In the genomic region with DNA sequence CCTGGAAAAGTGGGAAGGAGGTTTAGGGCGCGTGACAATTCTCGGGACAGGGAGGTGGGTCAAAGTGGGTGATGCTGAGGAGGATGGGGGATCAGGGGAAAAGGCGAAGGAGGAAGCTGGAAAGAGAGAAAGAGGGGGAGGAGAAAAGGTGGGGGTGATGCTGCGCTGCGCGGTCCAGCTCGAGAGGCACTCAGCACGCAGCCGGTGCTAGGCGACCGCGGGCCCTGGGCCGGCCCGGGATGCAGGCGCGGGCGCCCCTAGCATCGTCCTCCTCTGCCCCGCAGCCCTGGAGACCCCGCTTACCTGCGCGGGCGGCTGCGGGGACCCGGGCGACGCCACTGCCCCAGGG, we compare ENCODE assay signal across 8 mouse cellular contexts. TPM values are rescaled to one million over a fixed set of nuclear protein-coding genes. Genes with fewer than 3 reads are reported as not detected.
A peak's percentile ranks its signal among the peaks of the same experiment; 100 is the strongest.
DNase-seq lines count a peak whose midpoint lies in the region; ATAC-seq lines count a peak whose summit lies in the region.

No protein-coding gene starts in this region.

- peak overlapping the region; percentile 92 for H3K4me2 ChIP-seq in lung, embryonic 15.5 days
- peak overlapping the region; percentile 78 for H3K4me2 ChIP-seq in intestine, embryonic 16.5 days (ENCODE audit: low read depth, low read length)
- peak overlapping the region; percentile 68 for H3K4me2 ChIP-seq in neural tube, embryonic 14.5 days (ENCODE audit: low read depth, low read length)

- ATAC-seq in lung, embryonic 15.5 days (ENCODE audit: borderline replicate concordance, extremely low read depth, low FRiP score, low TSS enrichment), result peak; percentile 37
- peak; percentile 73 for ATAC-seq in intestine, embryonic 16.5 days
- ATAC-seq in neural tube, embryonic 14.5 days (ENCODE audit: low read depth), result peak; percentile 81

- no peaks in the 10 kb centered on the region for H3K9me3 ChIP-seq in lung, embryonic 15.5 days
- H3K9me3 ChIP-seq in forebrain, embryonic 10.5 days, result no peaks in the 10 kb centered on the region
- no peaks in the 10 kb centered on the region for H3K9me3 ChIP-seq in intestine, embryonic 16.5 days (ENCODE audit: control insufficient read depth, low read length)
- H3K9me3 ChIP-seq in neural tube, embryonic 14.5 days (ENCODE audit: control insufficient read depth, low read length), result no peaks in the 10 kb centered on the region

- H3K27ac ChIP-seq in lung, embryonic 15.5 days, result no peak overlapping the region
- peak overlapping the region; percentile 94 for H3K27ac ChIP-seq in forebrain, embryonic 10.5 days
- H3K27ac ChIP-seq in intestine, embryonic 16.5 days (ENCODE audit: low read length), result no peak overlapping the region
- H3K27ac ChIP-seq in neural tube, embryonic 14.5 days (ENCODE audit: low read depth, low read length), result peak overlapping the region; percentile 71; the same call in 1 of the 2 replicates

- H3K9ac ChIP-seq in lung, embryonic 15.5 days, result no peak overlapping the region
- peak overlapping the region; percentile 72 for H3K9ac ChIP-seq in intestine, embryonic 16.5 days (ENCODE audit: low read depth, low read length)
- peak overlapping the region; percentile 83 for H3K9ac ChIP-seq in neural tube, embryonic 14.5 days (replicated peaks; ENCODE audit: low read depth, low read length)

- peak overlapping the region; percentile 52 for H3K4me3 ChIP-seq in lung, embryonic 15.5 days
- H3K4me3 ChIP-seq in forebrain, embryonic 10.5 days, result peak overlapping the region; percentile 68
- peak overlapping the region; percentile 63 for H3K4me3 ChIP-seq in intestine, embryonic 16.5 days (ENCODE audit: low read length)
- H3K4me3 ChIP-seq in neural tube, embryonic 14.5 days (ENCODE audit: low read depth, low read length), result peak overlapping the region; percentile 62

- H3K36me3 ChIP-seq in lung, embryonic 15.5 days, result no peaks in the 10 kb centered on the region
- peaks cover 25% of the 10 kb centered on the region for H3K36me3 ChIP-seq in forebrain, embryonic 10.5 days (replicated peaks)
- no peaks in the 10 kb centered on the region for H3K36me3 ChIP-seq in intestine, embryonic 16.5 days (ENCODE audit: control insufficient read depth, insufficient read depth, low read length)
- H3K36me3 ChIP-seq in neural tube, embryonic 14.5 days (ENCODE audit: control insufficient read depth, insufficient read depth, low read length), result peaks cover 10% of the 10 kb centered on the region

- H3K4me1 ChIP-seq in lung, embryonic 15.5 days, result peaks cover 10% of the 10 kb centered on the region; the same call in 1 of the 2 replicates
- peaks cover 42% of the 10 kb centered on the region for H3K4me1 ChIP-seq in forebrain, embryonic 10.5 days
- peaks cover 3% of the 10 kb centered on the region; the same call in 1 of the 2 replicates for H3K4me1 ChIP-seq in intestine, embryonic 16.5 days (ENCODE audit: control insufficient read depth, insufficient read depth, low read length)
- H3K4me1 ChIP-seq in neural tube, embryonic 14.5 days (ENCODE audit: control insufficient read depth, insufficient read depth, low read length), result peaks cover 13% of the 10 kb centered on the region

- DNase-seq in lung, postnatal 10 days, result no peak
- DNase-seq in forebrain, embryonic 10.5 days (ENCODE audit: extremely low spot score, low spot score), result peak; percentile 40
- no peak for DNase-seq in spleen, adult 18-20 months
- no peak for DNase-seq in adrenal gland, adult 2 months
- no peak for DNase-seq in adrenal gland, adult (ENCODE audit: inconsistent age in 2 of 2, low spot score in 1 of 2)

- H3K27me3 ChIP-seq in lung, embryonic 15.5 days, result peaks cover 38% of the 10 kb centered on the region
- H3K27me3 ChIP-seq in forebrain, embryonic 10.5 days (ENCODE audit: poor library complexity, severe bottlenecking), result peaks cover 55% of the 10 kb centered on the region
- peaks cover 24% of the 10 kb centered on the region for H3K27me3 ChIP-seq in intestine, embryonic 16.5 days (replicated peaks; ENCODE audit: control insufficient read depth, insufficient read depth, low read length)
- no peaks in the 10 kb centered on the region for H3K27me3 ChIP-seq in neural tube, embryonic 14.5 days (ENCODE audit: control insufficient read depth, insufficient read depth, low read length)

- 1% methylated on average over 26 of the region's 28 CpGs for WGBS in lung, embryonic 15.5 days
- under 1% methylated on average over 24 of the region's 28 CpGs for WGBS in forebrain, embryonic 10.5 days
- 1% methylated on average over 28 of the region's 28 CpGs for WGBS in intestine, embryonic 16.5 days
- WGBS in neural tube, embryonic 14.5 days, result under 1% methylated on average over 25 of the region's 28 CpGs

RNA-seq across cellular contexts. Expression of gene Asphd2, which starts 0.3 kb away (rescaled TPM):
- polyA plus RNA-seq in lung, embryonic 15.5 days (2015; fragmentation: Nextera tagmentation; extraction: Ambion mirVana), result 3.8 and 3.9 TPM in 2 replicates
- polyA plus RNA-seq in forebrain, embryonic 10.5 days (2016; fragmentation: Nextera tagmentation; extraction: Ambion mirVana), result 11.9 and 15.0 TPM in 2 replicates
- polyA plus RNA-seq in intestine, embryonic 16.5 days (2015; fragmentation: Nextera tagmentation; extraction: Ambion mirVana), result 1.9 and 2.5 TPM in 2 replicates
- polyA plus RNA-seq in neural tube, embryonic 14.5 days (2014; fragmentation: Nextera tagmentation; extraction: Ambion mirVana), result 49.5 and 58.7 TPM in 2 replicates
- 1 to 10 TPM; 2.1 to 6.5 TPM for total RNA-seq in adrenal gland, adult 2 months (2021)
- 2.1 and 5.1 TPM in 2 replicates for polyA plus RNA-seq in adrenal gland, adult 2 months (2012; rRNA removed)

RNA-seq across cellular contexts. Expression of gene Gm6583, which starts 38.6 kb away (rescaled TPM):
- polyA plus RNA-seq in lung, embryonic 15.5 days (2015; fragmentation: Nextera tagmentation; extraction: Ambion mirVana), result 0.10 and 0.23 TPM in 2 replicates
- 0.19 and 0.31 TPM in 2 replicates for polyA plus RNA-seq in forebrain, embryonic 10.5 days (2016; fragmentation: Nextera tagmentation; extraction: Ambion mirVana)
- polyA plus RNA-seq in intestine, embryonic 16.5 days (2015; fragmentation: Nextera tagmentation; extraction: Ambion mirVana), result 0.06 and 0.22 TPM in 2 replicates
- 0.12 and 0.44 TPM in 2 replicates for polyA plus RNA-seq in neural tube, embryonic 14.5 days (2014; fragmentation: Nextera tagmentation; extraction: Ambion mirVana)
- total RNA-seq in adrenal gland, adult 2 months (2021), result under 1 TPM in 1 of 2 experiments, not detected in 1; 0.14 TPM
- polyA plus RNA-seq in adrenal gland, adult 2 months (2012; rRNA removed), result not detected in 2 replicates

RNA-seq across cellular contexts. Expression of gene Hps4, which starts 51.5 kb away (rescaled TPM):
- polyA plus RNA-seq in lung, embryonic 15.5 days (2015; fragmentation: Nextera tagmentation; extraction: Ambion mirVana), result 26.3 and 31.1 TPM in 2 replicates
- 32.7 and 33.6 TPM in 2 replicates for polyA plus RNA-seq in forebrain, embryonic 10.5 days (2016; fragmentation: Nextera tagmentation; extraction: Ambion mirVana)
- 47.1 and 48.4 TPM in 2 replicates for polyA plus RNA-seq in intestine, embryonic 16.5 days (2015; fragmentation: Nextera tagmentation; extraction: Ambion mirVana)
- polyA plus RNA-seq in neural tube, embryonic 14.5 days (2014; fragmentation: Nextera tagmentation; extraction: Ambion mirVana), result 37.5 and 42.9 TPM in 2 replicates
- total RNA-seq in adrenal gland, adult 2 months (2021), result 10 to 100 TPM; 19.9 to 61.1 TPM
- polyA plus RNA-seq in adrenal gland, adult 2 months (2012; rRNA removed), result 62.7 and 64.6 TPM in 2 replicates

RNA-seq across cellular contexts. Expression of gene Srrd, which starts 51.5 kb away (rescaled TPM):
- polyA plus RNA-seq in lung, embryonic 15.5 days (2015; fragmentation: Nextera tagmentation; extraction: Ambion mirVana), result 45.7 and 47.2 TPM in 2 replicates
- 47.2 and 48.9 TPM in 2 replicates for polyA plus RNA-seq in forebrain, embryonic 10.5 days (2016; fragmentation: Nextera tagmentation; extraction: Ambion mirVana)
- 28.5 and 30.4 TPM in 2 replicates for polyA plus RNA-seq in intestine, embryonic 16.5 days (2015; fragmentation: Nextera tagmentation; extraction: Ambion mirVana)
- 61.6 and 71.9 TPM in 2 replicates for polyA plus RNA-seq in neural tube, embryonic 14.5 days (2014; fragmentation: Nextera tagmentation; extraction: Ambion mirVana)
- total RNA-seq in adrenal gland, adult 2 months (2021), result 10 to 100 TPM; 20.1 to 68.5 TPM
- 43.2 and 47.4 TPM in 2 replicates for polyA plus RNA-seq in adrenal gland, adult 2 months (2012; rRNA removed)

RNA-seq across cellular contexts. Expression of gene Gm6588, which starts 54.8 kb away (rescaled TPM):
- not detected in 2 replicates for polyA plus RNA-seq in lung, embryonic 15.5 days (2015; fragmentation: Nextera tagmentation; extraction: Ambion mirVana)
- 0.06 TPM in 1 of 2 replicates, not detected in the other for polyA plus RNA-seq in forebrain, embryonic 10.5 days (2016; fragmentation: Nextera tagmentation; extraction: Ambion mirVana)
- polyA plus RNA-seq in intestine, embryonic 16.5 days (2015; fragmentation: Nextera tagmentation; extraction: Ambion mirVana), result not detected in 2 replicates
- polyA plus RNA-seq in neural tube, embryonic 14.5 days (2014; fragmentation: Nextera tagmentation; extraction: Ambion mirVana), result 0.37 and 0.71 TPM in 2 replicates
- not detected for total RNA-seq in adrenal gland, adult 2 months (2021)
- polyA plus RNA-seq in adrenal gland, adult 2 months (2012; rRNA removed), result not detected in 2 replicates

Comparison
In these comparisons a context has a peak if more than half of its experiments do, and no peak if none do; other contexts are left out.
1. H3K27ac ChIP-seq: peak in forebrain, embryonic 10.5 days (single experiment) and neural tube, embryonic 14.5 days (single experiment); none in lung, embryonic 15.5 days (single experiment) and intestine, embryonic 16.5 days (single experiment).
2. Peak in every context shown above with its lines, with median percentiles within 50 percentile points of each other: ATAC-seq, H3K4me2 ChIP-seq and H3K4me3 ChIP-seq.